Mouse (Mus musculus) kidney, adult 8-10 months (tissue): ENCODE measurements around the gene H60c.
"Not testable (repeated sequence)": the region's sequence is repeated elsewhere in the genome, so short reads cannot be mapped to it uniquely, and the experiment has no call there.

ENCODE experiments used
- DNase-seq, 2 experiments: peaks; one replicate each; pipeline ENCODE4 v3.0.0; 2022

The H60c gene

GRCm38 (mm10) chr10:3267671-3268070, at the start of gene H60c:
H60c (minus strand) TSS chr10:3267771.
- DNase-seq: no peak

GRCm38 (mm10) chr10:3308821-3309206, 41.2 kb upstream of the H60c start:
- peak in 1 of 2 experiments; percentile 1 for DNase-seq

- DNase-seq: peak; percentile 19 to 30
Observed at GRCm38 (mm10) chr10:3308180-3308820, 40.7 kb upstream of the H60c start.

GRCm38 (mm10) chr10:3307752-3308151, 40.2 kb upstream of the H60c start:
- peak; percentile 43 to 71 for DNase-seq

- DNase-seq: no peak
Observed at GRCm38 (mm10) chr10:3293969-3294368, 26.4 kb upstream of the H60c start.

GRCm38 (mm10) chr10:3281047-3281446, 13.5 kb upstream of the H60c start:
- DNase-seq: peak in 1 of 2 experiments; percentile 4

- DNase-seq: no peak
Observed at GRCm38 (mm10) chr10:3274065-3274464, 6.5 kb upstream of the H60c start.

GRCm38 (mm10) chr10:3271036-3271435, 3.5 kb upstream of the H60c start:
- DNase-seq: peak in 1 of 2 experiments; percentile 16

GRCm38 (mm10) chr10:3266729-3267128, 842 bp downstream of the H60c start:
- no peak for DNase-seq

GRCm38 (mm10) chr10:3262784-3263183, 4.8 kb downstream of the H60c start:
- no peak for DNase-seq

GRCm38 (mm10) chr10:3257391-3257790, 10.2 kb downstream of the H60c start:
- no peak for DNase-seq

GRCm38 (mm10) chr10:3238436-3238835, 29.1 kb downstream of the H60c start:
- DNase-seq: not testable (repeated sequence)

GRCm38 (mm10) chr10:3236638-3237270, 30.8 kb downstream of the H60c start:
- no peak for DNase-seq

GRCm38 (mm10) chr10:3228447-3229195, 39.0 kb downstream of the H60c start:
- DNase-seq: peak in 1 of 2 experiments; percentile 4
